Mouse (Mus musculus): Measurements from ENCODE around the gene Zfp398.

GRCm38 (mm10) chr6:47911650-47912049, 76.2 kb downstream of the Zfp398 start:
- no peak for TF ChIP-seq EP300 (IDR thresholded peaks at IDR 0.05; ENCODE audit: low read depth)
- TF ChIP-seq CTCF (IDR thresholded peaks at IDR 0.05; ENCODE audit: low read depth), result no peak
